Mouse (Mus musculus): Measurements from ENCODE around the gene Ccdc28b. TPM values are rescaled to one million over a fixed set of nuclear protein-coding genes. Genes with fewer than 3 reads are reported as not detected.

Ccdc28b gene
- polyA plus RNA-seq, 1 experiment from 2014 or later, result 12.2 TPM

DNA sequence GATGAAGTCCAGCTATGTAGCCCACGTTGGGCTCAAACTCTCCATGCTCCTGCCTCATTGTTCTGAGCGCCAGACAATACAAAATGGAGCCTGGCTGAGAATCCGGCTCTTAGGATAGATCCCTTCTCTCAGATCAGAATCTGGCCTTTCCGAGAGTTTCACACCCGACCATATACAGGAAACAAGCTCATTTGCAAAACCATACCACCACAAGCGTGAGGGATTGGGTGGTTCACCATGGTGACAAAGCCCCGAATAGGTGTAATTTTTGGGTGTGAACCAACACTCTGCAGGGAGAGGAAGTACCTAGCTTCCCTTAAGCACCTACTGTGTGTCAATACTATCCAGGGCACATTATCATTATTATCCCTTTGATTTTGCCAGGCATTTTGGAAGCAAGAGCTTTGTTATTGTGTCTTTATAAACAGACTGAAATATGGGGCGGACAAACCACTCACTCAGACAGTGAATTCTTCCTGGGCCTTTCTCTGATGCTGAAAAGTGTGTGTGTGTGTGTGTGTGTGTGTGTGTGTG lies 52.1 kb downstream of the Ccdc28b start:
- H3K27ac ChIP-seq (replicated peaks), result no peak overlapping the region
- H3K27me3 ChIP-seq, result peaks cover 23% of the 10 kb centered on the region
- H3K9me3 ChIP-seq (replicated peaks), result no peaks in the 10 kb centered on the region
- H3K36me3 ChIP-seq (replicated peaks), result no peaks in the 10 kb centered on the region
- no peak overlapping the region for H3K4me3 ChIP-seq (replicated peaks)
- 65% methylated on average over 8 of the region's 8 CpGs for WGBS (ENCODE audit: insufficient replicate concordance)
- ATAC-seq (ENCODE audit: insufficient read depth), result no peak
- no peak overlapping the region for H3K9ac ChIP-seq
- no peak overlapping the region for H3K4me2 ChIP-seq
- peaks cover 4% of the 10 kb centered on the region for H3K4me1 ChIP-seq (replicated peaks)

DNA sequence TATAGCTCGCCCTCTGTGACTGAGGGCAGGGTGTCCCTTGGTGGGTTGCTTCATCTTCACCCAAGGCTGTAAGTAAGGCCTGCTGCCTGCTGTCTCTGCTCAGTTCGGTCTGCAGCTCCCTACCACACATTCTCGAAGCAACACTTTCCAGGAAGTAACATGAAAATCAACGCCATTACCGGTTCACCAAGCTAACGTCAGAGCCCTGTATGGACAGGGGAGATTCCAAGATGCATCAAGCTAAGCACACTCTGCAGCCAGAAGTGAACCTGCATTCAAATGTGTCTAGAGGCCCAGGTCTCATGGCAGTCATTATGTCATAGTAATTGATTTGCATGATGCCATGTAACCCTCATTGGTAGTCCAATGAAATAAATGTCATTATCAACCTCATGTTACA lies 53.7 kb downstream of the Ccdc28b start:
- 65% methylated on average over 6 of the region's 6 CpGs for WGBS (ENCODE audit: insufficient replicate concordance)
- no peak overlapping the region for H3K4me2 ChIP-seq

More for the DNA sequence above, 53.7 kb downstream of the Ccdc28b start:
- no peak overlapping the region for H3K27ac ChIP-seq (replicated peaks)
- peaks cover 17% of the 10 kb centered on the region for H3K27me3 ChIP-seq
- no peak for ATAC-seq (ENCODE audit: insufficient read depth)
- H3K4me1 ChIP-seq (replicated peaks), result peaks cover 1% of the 10 kb centered on the region
- H3K36me3 ChIP-seq (replicated peaks), result no peaks in the 10 kb centered on the region
- no peak overlapping the region for H3K9ac ChIP-seq
- H3K9me3 ChIP-seq (replicated peaks), result no peaks in the 10 kb centered on the region
- H3K4me3 ChIP-seq (replicated peaks), result no peak overlapping the region

Other genes starting within 250 kb of the Ccdc28b start
- 2.3 TPM in 2 replicates for gene Zbtb8a, start 245.8 kb downstream of the Ccdc28b start, polyA plus RNA-seq (2015; fragmentation: Nextera tagmentation; extraction: Ambion mirVana)
- 0.79 and 1.2 TPM in 2 replicates for gene Zbtb8b, start 183.1 kb downstream of the Ccdc28b start, polyA plus RNA-seq (2015; fragmentation: Nextera tagmentation; extraction: Ambion mirVana)
- gene Bsdc1, start 162.4 kb downstream of the Ccdc28b start, polyA plus RNA-seq (2015; fragmentation: Nextera tagmentation; extraction: Ambion mirVana), result 71.8 and 82.6 TPM in 2 replicates
- 0.09 and 0.12 TPM in 2 replicates for gene Tssk3, start 132.9 kb downstream of the Ccdc28b start, polyA plus RNA-seq (2015; fragmentation: Nextera tagmentation; extraction: Ambion mirVana)
- 0.28 and 0.82 TPM in 2 replicates for gene Fam229a, start 132.8 kb downstream of the Ccdc28b start, polyA plus RNA-seq (2015; fragmentation: Nextera tagmentation; extraction: Ambion mirVana)
- gene Marcksl1, start 110.4 kb downstream of the Ccdc28b start, polyA plus RNA-seq (2015; fragmentation: Nextera tagmentation; extraction: Ambion mirVana), result 51.3 and 52.7 TPM in 2 replicates
- 98.9 and 100 TPM in 2 replicates for gene Hdac1, start 81.2 kb downstream of the Ccdc28b start, polyA plus RNA-seq (2015; fragmentation: Nextera tagmentation; extraction: Ambion mirVana)
- gene Lck, start 50.3 kb downstream of the Ccdc28b start, polyA plus RNA-seq (2015; fragmentation: Nextera tagmentation; extraction: Ambion mirVana), result 2.4 and 3.3 TPM in 2 replicates
- 6.7 and 7.2 TPM in 2 replicates for gene Fam167b, start 45.4 kb downstream of the Ccdc28b start, polyA plus RNA-seq (2015; fragmentation: Nextera tagmentation; extraction: Ambion mirVana)
- gene Eif3i, start 23.3 kb downstream of the Ccdc28b start, polyA plus RNA-seq (2015; fragmentation: Nextera tagmentation; extraction: Ambion mirVana), result 156 and 159 TPM in 2 replicates
- 113 and 115 TPM in 2 replicates for gene Tmem234, start 23.3 kb downstream of the Ccdc28b start, polyA plus RNA-seq (2015; fragmentation: Nextera tagmentation; extraction: Ambion mirVana)
- 0.70 and 0.86 TPM in 2 replicates for gene Dcdc2b, start 9.7 kb downstream of the Ccdc28b start, polyA plus RNA-seq (2015; fragmentation: Nextera tagmentation; extraction: Ambion mirVana)
- gene Iqcc, start 4.8 kb downstream of the Ccdc28b start, polyA plus RNA-seq (2015; fragmentation: Nextera tagmentation; extraction: Ambion mirVana), result 7.3 and 9.5 TPM in 2 replicates
- 23.0 and 26.7 TPM in 2 replicates for gene Txlna, start 17.1 kb upstream of the Ccdc28b start, polyA plus RNA-seq (2015; fragmentation: Nextera tagmentation; extraction: Ambion mirVana)
- 6.0 and 6.8 TPM in 2 replicates for gene Kpna6, start 48.8 kb upstream of the Ccdc28b start, polyA plus RNA-seq (2015; fragmentation: Nextera tagmentation; extraction: Ambion mirVana)
- 2.5 and 3.5 TPM in 2 replicates for gene Tmem39b, start 72.9 kb upstream of the Ccdc28b start, polyA plus RNA-seq (2015; fragmentation: Nextera tagmentation; extraction: Ambion mirVana)
- gene Khdrbs1, start 118.4 kb upstream of the Ccdc28b start, polyA plus RNA-seq (2015; fragmentation: Nextera tagmentation; extraction: Ambion mirVana), result 25.7 and 26.1 TPM in 2 replicates
- gene Ptp4a2, start 187.3 kb upstream of the Ccdc28b start, polyA plus RNA-seq (2015; fragmentation: Nextera tagmentation; extraction: Ambion mirVana), result 140 and 174 TPM in 2 replicates

Data from liver, embryonic 15.5 days (tissue).